Comparison of ENCODE assay signal across 18 mouse cellular contexts in genomic region chr5:21517562-21517961, GRCm38 (mm10). TPM values are rescaled to one million over a fixed set of nuclear protein-coding genes. Genes with fewer than 3 reads are reported as not detected.
A peak's percentile ranks its signal among the peaks of the same experiment; 100 is the strongest.
DNase-seq lines count a peak whose midpoint lies in the region; ATAC-seq lines count a peak whose summit lies in the region.
"Had no signal": no experiment of that assay in that cellular context is flagged by ENCODE, and none has a peak within 500 bp of the region (broad histone marks: within the 10 kb centered on the region; RNA-seq: fewer than 3 reads in every experiment).

No protein-coding gene starts in this region.

- no peak overlapping the region for H3K27ac ChIP-seq in forebrain, embryonic 16.5 days (ENCODE audit: low read length)
- H3K27ac ChIP-seq: forebrain, embryonic 10.5 days; heart, embryonic 10.5 days; hindbrain, embryonic 12.5 days; limb, embryonic 12.5 days; midbrain, embryonic 15.5 days had no signal

- peaks cover 17% of the 10 kb centered on the region for H3K4me1 ChIP-seq in megakaryocyte, embryonic 14.5 days
- H3K4me1 ChIP-seq in forebrain, embryonic 16.5 days (replicated peaks; ENCODE audit: control insufficient read depth, insufficient read depth, low read length) = 0 out of 2 replicates have a peak, but pooled peaks cover 2% of the 10 kb centered on the region
- H3K4me1 ChIP-seq: forebrain, embryonic 10.5 days; hindbrain, embryonic 12.5 days; limb, embryonic 12.5 days; midbrain, embryonic 15.5 days had no signal

- H3K9me3 ChIP-seq in megakaryocyte, embryonic 14.5 days = peaks cover 8% of the 10 kb centered on the region; the same call in 1 of the 2 replicates
- no peaks in the 10 kb centered on the region for H3K9me3 ChIP-seq in forebrain, embryonic 16.5 days (ENCODE audit: control insufficient read depth, low read length)
- H3K9me3 ChIP-seq: forebrain, embryonic 10.5 days; heart, embryonic 10.5 days; hindbrain, embryonic 12.5 days; limb, embryonic 12.5 days; midbrain, embryonic 15.5 days had no signal

- WGBS in forebrain, embryonic 16.5 days = 89% methylated on average over 2 of the region's 2 CpGs

- no peak overlapping the region for H3K9ac ChIP-seq in forebrain, embryonic 16.5 days (replicated peaks; ENCODE audit: low read depth, low read length)
- H3K9ac ChIP-seq: hindbrain, embryonic 12.5 days; limb, embryonic 12.5 days; lung, embryonic 14.5 days; midbrain, embryonic 15.5 days had no signal

- H3K27me3 ChIP-seq in megakaryocyte, embryonic 14.5 days (replicated peaks) = peaks cover 10% of the 10 kb centered on the region
- no peaks in the 10 kb centered on the region for H3K27me3 ChIP-seq in forebrain, embryonic 16.5 days (replicated peaks; ENCODE audit: control insufficient read depth, insufficient read depth, low read length)
- H3K27me3 ChIP-seq: hindbrain, embryonic 12.5 days; limb, embryonic 12.5 days; midbrain, embryonic 15.5 days; Patski had no signal

- no peaks in the 10 kb centered on the region for H3K36me3 ChIP-seq in megakaryocyte, embryonic 14.5 days (replicated peaks; ENCODE audit: low read length)
- no peaks in the 10 kb centered on the region for H3K36me3 ChIP-seq in forebrain, embryonic 16.5 days (ENCODE audit: control insufficient read depth, insufficient read depth)
- H3K36me3 ChIP-seq: forebrain, embryonic 10.5 days; heart, embryonic 10.5 days; hindbrain, embryonic 12.5 days; limb, embryonic 12.5 days; midbrain, embryonic 15.5 days had no signal

- peak; percentile 36 for ATAC-seq in activated CD4-positive, CD25-positive, alpha-beta regulatory T cell, adult 4 months
- no peak for ATAC-seq in forebrain, embryonic 16.5 days
- ATAC-seq: midbrain, embryonic 15.5 days; Patski had no signal

- H3K4me3 ChIP-seq in megakaryocyte, embryonic 14.5 days (replicated peaks) = peak overlapping the region; percentile 46
- no peak overlapping the region for H3K4me3 ChIP-seq in forebrain, embryonic 16.5 days (replicated peaks; ENCODE audit: low read length)
- H3K4me3 ChIP-seq: forebrain, embryonic 10.5 days; heart, embryonic 10.5 days; hindbrain, embryonic 12.5 days; limb, embryonic 12.5 days; midbrain, embryonic 15.5 days had no signal

- peak; percentile 16 for DNase-seq in 3134 (ENCODE audit: extremely low read depth, insufficient read length, low spot score)
- DNase-seq in 3T3-L1 (ENCODE audit: low read depth, low spot score) = peak; percentile 53
- no peak for DNase-seq in layer of hippocampus, adult 9-10 months (ENCODE audit: low spot score)
- no peak for DNase-seq in kidney, postnatal 25 days
- DNase-seq: adrenal gland, adult 2 months; cerebellum, postnatal 14 days; kidney, adult 18-20 months; layer of hippocampus, postnatal 36 days; lung, embryonic 14.5 days had no signal

- H3K4me2 ChIP-seq in forebrain, embryonic 16.5 days (ENCODE audit: low read length) = no peak overlapping the region
- H3K4me2 ChIP-seq: hindbrain, embryonic 12.5 days; limb, embryonic 12.5 days; lung, embryonic 14.5 days; midbrain, embryonic 15.5 days had no signal

RNA-seq across cellular contexts. Expression of gene Lrrc17, which starts 25.8 kb away (rescaled TPM):
- under 1 TPM in 1 of 2 experiments, not detected in 1; 0.16 TPM for polyA plus RNA-seq in activated CD4-positive, CD25-positive, alpha-beta regulatory T cell, adult 4 months (2017; shearing (Covaris generic))
- polyA plus RNA-seq in megakaryocyte, embryonic 14.5 days (2012; ENCODE audit: insufficient read depth, low replicate concordance) = not detected in 2 replicates
- polyA plus RNA-seq in forebrain, embryonic 16.5 days (2015; fragmentation: Nextera tagmentation; extraction: Ambion mirVana) = 3.3 and 5.0 TPM in 2 replicates
- polyA plus RNA-seq: Patski had no signal

Comparison
In these comparisons a context has a peak if more than half of its experiments do, and no peak if none do; other contexts are left out.
1. DNase-seq: peak in 3134 (single experiment) and 3T3-L1 (single experiment); none in layer of hippocampus, adult 9-10 months (single experiment) and kidney, postnatal 25 days (0 of 2).